In genomic region chr2:151702146-151702850, GRCm38 (mm10) we compare ENCODE assay signal across 8 mouse cellular contexts. TPM values are rescaled to one million over a fixed set of nuclear protein-coding genes. Genes with fewer than 3 reads are reported as not detected.
DNase-seq lines count a peak whose midpoint lies in the region; ATAC-seq and TF ChIP-seq lines count a peak whose summit lies in the region.

No protein-coding gene starts in this region.

- peak overlapping the region; percentile 98 for H3K4me2 ChIP-seq in intestine, embryonic 14.5 days (ENCODE audit: low read length)
- H3K4me2 ChIP-seq in limb, embryonic 12.5 days = peak overlapping the region; percentile 99
- H3K4me2 ChIP-seq in midbrain, embryonic 14.5 days (ENCODE audit: low read length) = peak overlapping the region; percentile 91
- peak overlapping the region; percentile 99 for H3K4me2 ChIP-seq in stomach, postnatal 0 days (replicated peaks; ENCODE audit: low read depth)

- H3K27me3 ChIP-seq in intestine, embryonic 14.5 days (replicated peaks; ENCODE audit: control insufficient read depth, insufficient read depth, low read length) = peaks cover 26% of the 10 kb centered on the region; the same call in 1 of the 2 replicates
- peaks cover 62% of the 10 kb centered on the region for H3K27me3 ChIP-seq in limb, embryonic 12.5 days
- H3K27me3 ChIP-seq in midbrain, embryonic 14.5 days (ENCODE audit: control insufficient read depth, insufficient read depth, low read length) = no peaks in the 10 kb centered on the region; the same call in 1 of the 2 replicates
- H3K27me3 ChIP-seq in stomach, postnatal 0 days (ENCODE audit: control insufficient read depth, insufficient read depth, low read length) = no peaks in the 10 kb centered on the region; the same call in 1 of the 2 replicates

- ATAC-seq in frontal cortex, adult (ENCODE audit: low TSS enrichment) = peak; percentile 80
- ATAC-seq in intestine, embryonic 14.5 days (replicated peaks; ENCODE audit: low FRiP score, low TSS enrichment, low read depth) = peak; percentile 89
- peak; percentile 79 for ATAC-seq in limb, embryonic 12.5 days (ENCODE audit: insufficient number of reproducible peaks, insufficient read depth, low FRiP score, low TSS enrichment, low read depth)
- peak; percentile 89 for ATAC-seq in midbrain, embryonic 14.5 days (ENCODE audit: low FRiP score, low TSS enrichment)
- peak; percentile 77 for ATAC-seq in stomach, postnatal 0 days (ENCODE audit: low FRiP score, low TSS enrichment)

- WGBS in intestine, embryonic 14.5 days = under 1% methylated on average over 75 of the region's 97 CpGs
- WGBS in limb, embryonic 12.5 days = under 1% methylated on average over 76 of the region's 97 CpGs
- under 1% methylated on average over 90 of the region's 97 CpGs for WGBS in midbrain, embryonic 14.5 days
- 1% methylated on average over 48 of the region's 97 CpGs for WGBS in stomach, postnatal 0 days

- H3K4me3 ChIP-seq in gastrocnemius, adult 2 months = peak overlapping the region; percentile 82
- peak overlapping the region; percentile 48 for H3K4me3 ChIP-seq in intestine, embryonic 14.5 days (ENCODE audit: low read depth, low read length)
- H3K4me3 ChIP-seq in limb, embryonic 12.5 days (replicated peaks) = peak overlapping the region; percentile 72
- H3K4me3 ChIP-seq in midbrain, embryonic 14.5 days (replicated peaks; ENCODE audit: low read depth, low read length) = peak overlapping the region; percentile 84
- H3K4me3 ChIP-seq in stomach, postnatal 0 days (ENCODE audit: low read depth, low read length) = peak overlapping the region; percentile 53

- TF ChIP-seq EP300 in stomach, postnatal 0 days (optimal IDR thresholded peaks at IDR 0.05) = no peak

- no peaks in the 10 kb centered on the region for H3K9me3 ChIP-seq in intestine, embryonic 14.5 days (ENCODE audit: control insufficient read depth, low read length)
- H3K9me3 ChIP-seq in limb, embryonic 12.5 days = no peaks in the 10 kb centered on the region
- no peaks in the 10 kb centered on the region for H3K9me3 ChIP-seq in midbrain, embryonic 14.5 days (ENCODE audit: control insufficient read depth, low read length)
- no peaks in the 10 kb centered on the region for H3K9me3 ChIP-seq in stomach, postnatal 0 days (ENCODE audit: control insufficient read depth, low read length)

- no peak for DNase-seq in frontal cortex, postnatal 25 days (ENCODE audit: low spot score in 2 of 2)
- peak; percentile 43 for DNase-seq in cerebellum, adult 9-11 months
- DNase-seq in gastrocnemius, adult 2 months = peak; percentile 69
- DNase-seq in intestine, embryonic 14.5 days (ENCODE audit: low spot score) = peak; percentile 80
- DNase-seq in midbrain, embryonic 14.5 days = peak; percentile 87
- DNase-seq in stomach, postnatal 0 days (ENCODE audit: low spot score) = peak; percentile 70

- no peaks in the 10 kb centered on the region for H3K36me3 ChIP-seq in intestine, embryonic 14.5 days (ENCODE audit: control insufficient read depth, insufficient read depth, low read length)
- H3K36me3 ChIP-seq in limb, embryonic 12.5 days = no peaks in the 10 kb centered on the region
- H3K36me3 ChIP-seq in midbrain, embryonic 14.5 days (ENCODE audit: control insufficient read depth, insufficient read depth, low read length) = peaks cover 14% of the 10 kb centered on the region
- no peaks in the 10 kb centered on the region for H3K36me3 ChIP-seq in stomach, postnatal 0 days (ENCODE audit: control insufficient read depth, insufficient read depth, low read length)

- peak overlapping the region; percentile 61 for H3K9ac ChIP-seq in intestine, embryonic 14.5 days (ENCODE audit: low read length)
- H3K9ac ChIP-seq in limb, embryonic 12.5 days (replicated peaks) = peak overlapping the region; percentile 81
- peak overlapping the region; percentile 94 for H3K9ac ChIP-seq in midbrain, embryonic 14.5 days (replicated peaks; ENCODE audit: low read length)
- H3K9ac ChIP-seq in stomach, postnatal 0 days (ENCODE audit: low read length) = peak overlapping the region; percentile 55

- intact Hi-C loops in gastrocnemius, adult 2 months (cut with DNase I) = no loop called here

- H3K27ac ChIP-seq in gastrocnemius, adult 2 months = peak overlapping the region; percentile 46; the same call in 1 of the 2 replicates
- H3K27ac ChIP-seq in intestine, embryonic 14.5 days (ENCODE audit: low read depth) = no peak overlapping the region
- H3K27ac ChIP-seq in limb, embryonic 12.5 days = no peak overlapping the region
- peak overlapping the region; percentile 81 for H3K27ac ChIP-seq in midbrain, embryonic 14.5 days (replicated peaks; ENCODE audit: low read depth, low read length)
- H3K27ac ChIP-seq in stomach, postnatal 0 days (replicated peaks) = no peak overlapping the region

- TF ChIP-seq CTCF in gastrocnemius, adult 2 months (IDR thresholded peaks at IDR 0.05) = peak; percentile 40
- TF ChIP-seq CTCF in stomach, postnatal 0 days (IDR thresholded peaks at IDR 0.05; ENCODE audit: low read depth) = peak; percentile 44

- H3K4me1 ChIP-seq in intestine, embryonic 14.5 days (replicated peaks; ENCODE audit: control insufficient read depth, insufficient read depth, low read length) = no peaks in the 10 kb centered on the region
- peaks cover 5% of the 10 kb centered on the region; the same call in 1 of the 2 replicates for H3K4me1 ChIP-seq in limb, embryonic 12.5 days (replicated peaks)
- H3K4me1 ChIP-seq in midbrain, embryonic 14.5 days (ENCODE audit: control insufficient read depth, insufficient read depth, low read length) = peaks cover 18% of the 10 kb centered on the region
- H3K4me1 ChIP-seq in stomach, postnatal 0 days (replicated peaks; ENCODE audit: control insufficient read depth, insufficient read depth) = no peaks in the 10 kb centered on the region

RNA-seq across cellular contexts. Expression of gene Tmem74b, which starts 0.5 kb away (rescaled TPM):
- total RNA-seq in gastrocnemius, adult 2 months (2021) = 1 to 10 TPM in 1 of 2 experiments, under 1 TPM in 1; 0.51 to 1.9 TPM
- polyA plus RNA-seq in intestine, embryonic 14.5 days (2014; fragmentation: Nextera tagmentation; extraction: Ambion mirVana) = 2.3 and 2.7 TPM in 2 replicates
- 2.2 and 3.1 TPM in 2 replicates for polyA plus RNA-seq in limb, embryonic 12.5 days (2016; fragmentation: Nextera tagmentation; extraction: Ambion mirVana)
- 20.7 and 25.0 TPM in 2 replicates for polyA plus RNA-seq in midbrain, embryonic 14.5 days (2014; fragmentation: Nextera tagmentation; extraction: Ambion mirVana)
- polyA plus RNA-seq in stomach, postnatal 0 days (2015; fragmentation: Nextera tagmentation; extraction: Ambion mirVana) = 0.40 and 0.62 TPM in 2 replicates

RNA-seq across cellular contexts. Expression of gene Rad21l, which starts 34.0 kb away (rescaled TPM):
- total RNA-seq in gastrocnemius, adult 2 months (2021) = not detected
- not detected in 2 replicates for polyA plus RNA-seq in intestine, embryonic 14.5 days (2014; fragmentation: Nextera tagmentation; extraction: Ambion mirVana)
- polyA plus RNA-seq in limb, embryonic 12.5 days (2016; fragmentation: Nextera tagmentation; extraction: Ambion mirVana) = not detected in 2 replicates
- 0.13 TPM in 1 of 2 replicates, not detected in the other for polyA plus RNA-seq in midbrain, embryonic 14.5 days (2014; fragmentation: Nextera tagmentation; extraction: Ambion mirVana)
- polyA plus RNA-seq in stomach, postnatal 0 days (2015; fragmentation: Nextera tagmentation; extraction: Ambion mirVana) = not detected in 2 replicates

RNA-seq across cellular contexts. Expression of gene Psmf1, which starts 41.7 kb away (rescaled TPM):
- total RNA-seq in gastrocnemius, adult 2 months (2021) = 10 to 100 TPM; 16.2 to 19.6 TPM
- polyA plus RNA-seq in intestine, embryonic 14.5 days (2014; fragmentation: Nextera tagmentation; extraction: Ambion mirVana) = 44.3 and 44.6 TPM in 2 replicates
- 47.2 and 50.1 TPM in 2 replicates for polyA plus RNA-seq in limb, embryonic 12.5 days (2016; fragmentation: Nextera tagmentation; extraction: Ambion mirVana)
- polyA plus RNA-seq in midbrain, embryonic 14.5 days (2014; fragmentation: Nextera tagmentation; extraction: Ambion mirVana) = 64.8 and 69.1 TPM in 2 replicates
- polyA plus RNA-seq in stomach, postnatal 0 days (2015; fragmentation: Nextera tagmentation; extraction: Ambion mirVana) = 31.8 and 35.2 TPM in 2 replicates

Comparison
In these comparisons a context has a peak if more than half of its experiments do, and no peak if none do; other contexts are left out.
1. DNase-seq: peak in cerebellum, adult 9-11 months (single experiment), gastrocnemius, adult 2 months (single experiment), intestine, embryonic 14.5 days (single experiment), midbrain, embryonic 14.5 days (single experiment) and stomach, postnatal 0 days (single experiment); none in frontal cortex, postnatal 25 days (0 of 2).
2. H3K27ac ChIP-seq: peak in gastrocnemius, adult 2 months (single experiment) and midbrain, embryonic 14.5 days (single experiment); none in intestine, embryonic 14.5 days (single experiment), limb, embryonic 12.5 days (single experiment) and stomach, postnatal 0 days (single experiment).
3. Peak in every context shown above with its lines, with median percentiles within 50 percentile points of each other: ATAC-seq, H3K4me3 ChIP-seq, H3K4me2 ChIP-seq and H3K9ac ChIP-seq.